Mouse (Mus musculus) kidney, adult 2 months (tissue): Measurements from ENCODE around the gene Acot13.

Source experiments
- CTCF ChIP-seq: fragments of 200-500 bp; conservative IDR thresholded peaks from 2 replicates; pipeline ENCODE4 v1.5.1; 2011; ENCODE audit warnings: low read depth, mild to moderate bottlenecking, control low read depth, low read length, moderate library complexity, mixed read lengths; ENCODE audit not compliant: insufficient read depth, insufficient read length
- POLR2A ChIP-seq: fragments of 200-500 bp; IDR thresholded peaks from one replicate; pipeline ENCODE4 v1.6.1; 2011; ENCODE audit warnings: low read depth, low read length, control low read depth

DNA sequence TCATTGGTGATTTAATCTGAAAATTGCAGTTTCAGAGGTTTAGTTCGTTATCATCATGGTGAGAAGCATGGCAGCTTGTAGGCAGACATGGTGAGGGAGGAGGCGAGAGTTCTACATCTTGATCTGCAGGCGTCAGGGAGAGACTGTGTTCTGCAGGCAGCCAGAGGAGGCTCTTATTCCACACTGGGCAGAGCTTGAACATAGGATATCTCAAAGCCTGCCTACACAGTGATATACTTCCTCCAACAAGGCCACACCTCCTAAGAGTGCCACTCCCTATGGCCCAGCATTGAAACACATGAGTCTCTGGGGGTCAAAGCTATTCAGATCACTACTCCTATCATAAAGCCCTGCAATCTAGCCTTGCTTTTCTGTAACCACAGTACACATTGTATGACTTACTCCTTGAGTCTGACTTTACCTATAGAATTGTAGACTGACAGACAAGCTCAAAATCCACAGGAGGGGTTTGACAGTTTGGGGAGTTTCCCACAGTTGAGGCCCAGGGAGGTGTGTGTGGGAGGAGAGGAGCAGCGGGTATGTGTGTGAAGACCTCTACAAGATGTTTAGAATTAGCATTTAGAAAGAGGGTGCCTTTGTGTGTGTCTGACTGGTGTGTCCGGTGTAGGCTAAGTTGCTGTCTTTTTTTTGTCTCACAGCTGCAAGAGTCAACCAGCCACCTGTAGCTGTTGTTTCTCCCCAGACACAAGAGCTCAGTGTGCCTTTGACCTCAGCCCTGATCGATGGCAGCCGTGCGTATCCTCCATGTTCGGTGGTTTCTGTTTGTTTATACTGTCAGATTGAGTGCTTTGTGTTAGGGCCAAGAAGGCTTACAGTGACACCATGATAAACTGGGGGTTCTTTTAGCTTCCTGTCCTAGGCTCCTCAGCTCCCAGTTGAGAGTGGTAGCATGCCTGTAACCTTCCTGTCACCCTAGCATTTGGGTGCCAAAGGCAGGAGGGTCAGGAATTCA is 35.4 kb upstream of the Acot13 start:
- TF ChIP-seq POLR2A (no peak), CTCF (no peak)
